ENCODE assay signal across 11 mouse cellular contexts in genomic region chr7:96147436-96147835, GRCm38 (mm10). TPM values are rescaled to one million over a fixed set of nuclear protein-coding genes. Genes with fewer than 3 reads are reported as not detected.
A peak's percentile ranks its signal among the peaks of the same experiment; 100 is the strongest.
DNase-seq lines count a peak whose midpoint lies in the region; ATAC-seq lines count a peak whose summit lies in the region.
"Had no signal": no experiment of that assay in that cellular context is flagged by ENCODE, and none has a peak within 500 bp of the region (broad histone marks: within the 10 kb centered on the region; RNA-seq: fewer than 3 reads in every experiment).

No protein-coding gene starts in this region.

- no peak for DNase-seq in kidney, adult 18-20 months
- peak; percentile 90 for DNase-seq in gonadal fat pad, adult 2 months (ENCODE audit: low read depth)
- peak; percentile 43 for DNase-seq in mesoderm, embryonic 11.5 days (ENCODE audit: low read depth, low spot score)
- DNase-seq in cerebellum, postnatal 10 days, result no peak
- DNase-seq in left cerebral cortex, postnatal 14 days (ENCODE audit: low spot score in 2 of 2), result no peak
- DNase-seq: cerebellum, adult 8-10 months had no signal

- H3K9me3 ChIP-seq in kidney, embryonic 14.5 days (ENCODE audit: control insufficient read depth, low read length), result no peaks in the 10 kb centered on the region
- no peaks in the 10 kb centered on the region for H3K9me3 ChIP-seq in heart, embryonic 15.5 days (replicated peaks)
- H3K9me3 ChIP-seq: hindbrain, embryonic 15.5 days; liver, embryonic 12.5 days had no signal

- peak; percentile 68 for ATAC-seq in kidney, embryonic 14.5 days (ENCODE audit: low FRiP score, low TSS enrichment)
- ATAC-seq in heart, embryonic 15.5 days (replicated peaks; ENCODE audit: insufficient number of reproducible peaks, insufficient read depth, low FRiP score, low read depth), result peak; percentile 49; the same call in 1 of the 2 replicates
- ATAC-seq: liver, embryonic 12.5 days had no signal

- no peak overlapping the region for H3K4me2 ChIP-seq in kidney, embryonic 14.5 days (replicated peaks; ENCODE audit: low read depth, low read length)
- H3K4me2 ChIP-seq in heart, embryonic 15.5 days, result no peak overlapping the region
- H3K4me2 ChIP-seq: hindbrain, embryonic 15.5 days; liver, embryonic 12.5 days had no signal

- H3K27ac ChIP-seq in kidney, embryonic 14.5 days (ENCODE audit: low read depth, low read length), result no peak overlapping the region
- peak overlapping the region; percentile 84 for H3K27ac ChIP-seq in heart, embryonic 15.5 days
- H3K27ac ChIP-seq: hindbrain, embryonic 15.5 days; liver, embryonic 12.5 days had no signal

- 41% methylated on average over 4 of the region's 4 CpGs for WGBS in kidney, embryonic 14.5 days
- 38% methylated on average over 4 of the region's 4 CpGs for WGBS in heart, embryonic 15.5 days

- no peak overlapping the region for H3K9ac ChIP-seq in kidney, embryonic 14.5 days (ENCODE audit: low read depth, low read length)
- H3K9ac ChIP-seq in heart, embryonic 15.5 days, result no peak overlapping the region
- H3K9ac ChIP-seq: hindbrain, embryonic 15.5 days; liver, embryonic 12.5 days had no signal

- peaks cover 8% of the 10 kb centered on the region; the same call in 1 of the 2 replicates for H3K4me1 ChIP-seq in kidney, embryonic 14.5 days (ENCODE audit: control insufficient read depth, insufficient read depth, low read length)
- H3K4me1 ChIP-seq in heart, embryonic 15.5 days (replicated peaks), result peaks cover 26% of the 10 kb centered on the region
- H3K4me1 ChIP-seq: liver, embryonic 12.5 days had no signal

- no peaks in the 10 kb centered on the region for H3K27me3 ChIP-seq in kidney, embryonic 14.5 days (ENCODE audit: control insufficient read depth, insufficient read depth, low read length)
- H3K27me3 ChIP-seq in heart, embryonic 15.5 days, result no peaks in the 10 kb centered on the region
- H3K27me3 ChIP-seq: hindbrain, embryonic 15.5 days; liver, embryonic 12.5 days had no signal

- no peak overlapping the region for H3K4me3 ChIP-seq in kidney, embryonic 14.5 days (ENCODE audit: low read length)
- no peak overlapping the region for H3K4me3 ChIP-seq in heart, embryonic 15.5 days
- H3K4me3 ChIP-seq: hindbrain, embryonic 15.5 days; liver, embryonic 12.5 days had no signal

- no peaks in the 10 kb centered on the region for H3K36me3 ChIP-seq in kidney, embryonic 14.5 days (ENCODE audit: control insufficient read depth, insufficient read depth, low read length)
- no peaks in the 10 kb centered on the region for H3K36me3 ChIP-seq in heart, embryonic 15.5 days
- H3K36me3 ChIP-seq: hindbrain, embryonic 15.5 days; liver, embryonic 12.5 days had no signal

- intact Hi-C loops in left cerebral cortex, postnatal 14 days (cut with DNase I), result no loop called here

RNA-seq across cellular contexts. Expression of gene Tenm4, which starts 23.6 kb away (rescaled TPM):
- polyA plus RNA-seq in kidney, embryonic 14.5 days (2014; fragmentation: Nextera tagmentation; extraction: Ambion mirVana), result 41.4 and 51.0 TPM in 2 replicates
- 25.8 and 30.7 TPM in 2 replicates for polyA plus RNA-seq in gonadal fat pad, adult 2 months (2012; rRNA removed)
- polyA plus RNA-seq in heart, embryonic 15.5 days (2015; fragmentation: Nextera tagmentation; extraction: Ambion mirVana), result 7.9 and 11.1 TPM in 2 replicates
- total RNA-seq in left cerebral cortex, postnatal 14 days (2021), result 100 to 1,000 TPM; 117 to 118 TPM
- total RNA-seq: megakaryocyte progenitor cell, adult 5-6 weeks had no signal

Comparison
In these comparisons a context has a peak if more than half of its experiments do, and no peak if none do; other contexts are left out.
1. DNase-seq: peak in gonadal fat pad, adult 2 months (single experiment) and mesoderm, embryonic 11.5 days (single experiment); none in kidney, adult 18-20 months (single experiment), cerebellum, postnatal 10 days (0 of 2) and left cerebral cortex, postnatal 14 days (0 of 2).